Mouse (Mus musculus): ENCODE data around the gene Fis1. TPM values are rescaled to one million over a fixed set of nuclear protein-coding genes. Genes with fewer than 3 reads are reported as not detected.

Gene Fis1
- total RNA-seq (2021) = 100 to 1,000 TPM; 263 to 271 TPM

DNA sequence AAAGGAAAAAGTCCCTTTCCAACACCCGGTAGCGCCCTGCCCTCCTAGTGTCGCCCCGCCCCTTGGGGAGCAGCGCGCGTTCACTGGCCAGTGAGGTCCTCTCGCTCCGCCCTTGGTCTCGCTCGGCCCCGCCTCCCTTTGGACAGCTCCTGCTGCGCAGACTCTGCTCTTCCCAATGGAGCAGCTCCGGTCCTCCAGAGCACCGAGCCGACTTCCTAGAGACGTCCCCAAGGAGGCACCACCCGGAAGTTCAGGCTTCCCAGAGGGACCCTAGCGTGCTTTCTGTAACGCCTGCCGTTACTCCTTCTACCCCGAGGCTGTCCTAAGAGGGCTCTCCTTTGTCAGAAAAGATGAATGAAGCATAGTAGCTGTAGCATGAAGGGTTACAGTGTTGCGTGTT lies at the start of gene Fis1:
Gene Fis1 (plus strand): TSS at position 261 of the 400 bp plus-strand sequence.
- intact Hi-C loops (cut with DNase I) = loop anchor here (1.0 kb wide), 2 partner anchors 9 to 34 kb away; partner anchors contain the start of gene Plod3
- peak; percentile 92 to 98 for DNase-seq (ENCODE audit: low spot score in 2 of 2)

DNA sequence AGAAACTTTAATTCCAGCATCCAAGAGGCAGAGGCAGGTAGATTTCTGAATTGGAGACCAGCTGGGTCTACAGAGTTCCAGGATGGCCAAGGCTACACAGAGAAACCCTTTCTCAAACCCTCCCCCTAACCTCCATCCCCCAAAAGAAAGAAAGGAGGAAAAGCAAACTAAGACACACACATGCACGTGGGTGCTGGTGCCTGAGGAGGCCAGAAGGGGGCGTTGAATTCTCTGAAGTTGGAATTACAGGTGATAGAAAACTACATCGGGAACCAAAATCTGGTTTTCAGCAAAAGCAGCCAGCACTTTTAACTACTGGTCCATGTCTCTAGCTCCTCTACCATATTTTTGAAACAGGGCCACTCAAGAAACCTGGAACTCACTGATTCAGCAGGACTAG lies 48.5 kb upstream of the Fis1 start:
- intact Hi-C loops (cut with DNase I) = no loop called here
- no peak for DNase-seq (ENCODE audit: low spot score in 2 of 2)

DNA sequence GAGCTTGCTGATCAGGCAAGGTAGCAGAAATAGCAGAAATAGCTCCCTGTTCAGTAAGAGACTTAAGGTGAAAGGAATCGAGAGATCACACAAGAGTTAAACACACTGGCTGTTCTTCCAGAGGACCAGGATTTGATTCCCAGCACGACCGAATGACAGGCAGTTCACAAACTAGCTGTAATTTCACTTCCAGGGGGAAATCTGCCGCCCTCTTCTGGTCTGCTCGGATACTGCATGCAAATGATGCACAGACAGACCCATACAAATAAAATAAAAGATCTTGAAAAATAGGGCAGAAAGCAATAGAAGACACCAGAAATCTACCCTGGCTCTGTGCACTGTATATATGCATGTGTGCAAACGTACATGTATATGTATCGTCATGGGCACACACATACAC lies 47.4 kb upstream of the Fis1 start:
- intact Hi-C loops (cut with DNase I) = no loop called here
- no peak for DNase-seq (ENCODE audit: low spot score in 2 of 2)

DNA sequence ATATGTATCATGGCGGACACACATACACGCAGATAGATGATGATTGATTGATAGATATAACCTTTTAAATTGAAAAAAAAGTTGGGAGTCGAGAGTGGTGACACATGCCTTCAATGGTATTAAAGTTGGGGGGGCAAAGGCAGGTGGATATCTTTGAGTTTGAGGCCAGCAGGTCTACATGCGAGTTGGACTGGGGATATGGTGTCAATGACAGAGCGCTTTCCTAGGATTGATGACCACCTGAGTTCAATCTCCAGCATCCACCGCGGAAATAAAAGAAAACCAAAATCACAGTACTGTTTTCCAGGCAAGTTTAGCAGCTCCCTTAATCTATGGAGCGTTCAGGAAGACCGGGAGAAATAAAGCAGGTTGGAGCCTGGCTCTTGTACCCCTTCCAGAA lies 45.5 kb upstream of the Fis1 start:
- intact Hi-C loops (cut with DNase I) = no loop called here
- DNase-seq (ENCODE audit: low spot score in 2 of 2) = no peak

DNA sequence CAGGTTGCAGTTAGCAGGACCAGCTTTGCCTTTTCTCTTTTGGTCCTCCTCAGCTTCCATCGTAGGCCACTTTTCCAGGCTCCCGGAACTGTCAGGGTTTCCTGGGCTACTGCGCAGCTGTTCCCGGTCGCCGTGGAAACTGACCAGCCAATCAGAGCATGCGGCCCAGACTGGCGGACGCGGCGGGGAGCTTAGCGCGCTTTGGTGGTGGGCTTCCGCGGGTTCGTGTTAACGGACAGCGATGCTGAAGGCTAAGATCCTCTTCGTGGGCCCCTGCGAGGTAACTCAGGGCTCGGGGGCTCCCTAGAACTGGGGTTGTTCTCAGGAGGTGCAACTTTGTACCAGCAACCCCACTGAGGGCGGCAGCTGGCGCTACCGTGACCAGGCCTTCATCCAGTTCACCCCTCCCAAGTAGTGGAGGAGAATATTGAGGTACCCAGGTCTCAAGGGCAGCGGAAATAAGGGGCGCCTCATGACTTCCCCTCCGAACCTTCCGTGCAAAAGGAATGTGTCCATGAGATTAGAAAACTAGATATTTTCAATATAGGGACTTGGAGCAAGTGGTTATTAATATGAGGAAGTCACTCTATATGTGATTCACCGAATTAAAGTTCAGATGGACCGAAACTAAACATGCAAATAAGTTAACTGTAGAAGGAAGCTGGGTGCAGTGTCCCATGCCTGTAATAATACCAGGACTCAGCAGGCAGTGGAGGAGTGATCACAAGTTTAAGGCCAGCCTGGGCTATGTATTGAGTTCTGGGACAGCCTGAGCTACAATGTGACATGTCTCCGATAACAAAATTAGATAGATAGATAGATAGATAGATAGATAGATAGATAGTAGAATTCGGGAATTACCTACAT lies 44.9 kb upstream of the Fis1 start, which contains the start of gene Ift22:
Gene Ift22 (plus strand): TSS at position 160 of the 867 bp plus-strand sequence.
- DNase-seq (ENCODE audit: low spot score in 2 of 2) = peak; percentile 95 to 97
- intact Hi-C loops (cut with DNase I) = loop anchor here (1.0 kb wide), 1 partner anchor 9 kb away; no protein-coding TSS in a partner anchor

DNA sequence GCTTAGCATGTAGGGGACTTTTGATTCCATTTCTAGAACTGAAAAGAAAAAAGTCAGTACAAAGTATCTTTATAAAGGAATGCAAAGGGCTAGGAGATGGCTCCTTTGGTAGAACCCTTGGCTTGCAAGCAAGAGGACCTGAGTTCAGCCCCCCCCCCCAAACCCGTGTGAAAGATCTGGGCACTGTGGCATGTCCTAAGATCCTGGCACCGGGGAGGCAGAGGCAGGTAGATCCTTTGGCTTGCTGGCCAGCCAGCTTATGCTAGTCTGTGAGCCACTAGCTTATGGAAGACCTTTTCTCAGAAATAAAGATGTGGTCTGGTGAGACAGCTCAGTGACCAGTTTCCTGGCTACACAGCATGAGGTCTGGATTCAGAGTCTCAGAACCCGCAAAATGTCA lies 38.9 kb upstream of the Fis1 start:
- intact Hi-C loops (cut with DNase I) = no loop called here
- no peak for DNase-seq (ENCODE audit: low spot score in 2 of 2)

DNA sequence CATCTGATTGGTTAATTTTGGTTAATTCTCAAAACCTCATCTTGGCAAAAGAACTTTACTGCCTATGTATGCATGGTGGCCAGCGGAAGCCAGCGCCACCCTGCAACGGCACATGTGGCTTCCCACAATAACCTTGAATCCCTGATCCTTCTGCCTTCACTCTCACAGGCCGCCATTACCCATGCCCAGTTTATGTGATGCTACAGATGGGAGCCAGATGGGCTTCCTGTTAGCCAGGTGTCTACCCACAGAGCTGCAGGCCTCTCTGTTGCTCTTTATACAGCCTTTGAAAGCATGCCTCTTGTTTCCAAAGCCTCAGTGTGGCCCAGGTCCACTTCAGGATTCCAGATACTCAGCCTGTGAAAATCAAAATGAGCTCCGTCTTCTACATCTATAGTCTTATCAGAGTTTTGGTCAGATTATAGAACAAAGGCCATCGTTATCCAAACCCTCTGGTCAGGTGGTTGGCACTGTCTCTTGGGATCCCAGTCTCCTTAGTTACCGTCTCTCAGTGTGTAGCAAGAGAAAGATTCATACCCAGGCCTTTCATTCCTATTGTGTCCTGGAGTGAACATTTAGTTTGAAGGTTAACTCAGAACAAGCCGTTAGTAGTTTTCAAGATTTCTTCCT lies 35.3 kb upstream of the Fis1 start:
- DNase-seq (ENCODE audit: low spot score in 2 of 2) = no peak
- intact Hi-C loops (cut with DNase I) = loop anchor here (1.0 to 2.0 kb wide), 2 partner anchors 9 to 45 kb away; partner anchors contain the start of gene Ift22

DNA sequence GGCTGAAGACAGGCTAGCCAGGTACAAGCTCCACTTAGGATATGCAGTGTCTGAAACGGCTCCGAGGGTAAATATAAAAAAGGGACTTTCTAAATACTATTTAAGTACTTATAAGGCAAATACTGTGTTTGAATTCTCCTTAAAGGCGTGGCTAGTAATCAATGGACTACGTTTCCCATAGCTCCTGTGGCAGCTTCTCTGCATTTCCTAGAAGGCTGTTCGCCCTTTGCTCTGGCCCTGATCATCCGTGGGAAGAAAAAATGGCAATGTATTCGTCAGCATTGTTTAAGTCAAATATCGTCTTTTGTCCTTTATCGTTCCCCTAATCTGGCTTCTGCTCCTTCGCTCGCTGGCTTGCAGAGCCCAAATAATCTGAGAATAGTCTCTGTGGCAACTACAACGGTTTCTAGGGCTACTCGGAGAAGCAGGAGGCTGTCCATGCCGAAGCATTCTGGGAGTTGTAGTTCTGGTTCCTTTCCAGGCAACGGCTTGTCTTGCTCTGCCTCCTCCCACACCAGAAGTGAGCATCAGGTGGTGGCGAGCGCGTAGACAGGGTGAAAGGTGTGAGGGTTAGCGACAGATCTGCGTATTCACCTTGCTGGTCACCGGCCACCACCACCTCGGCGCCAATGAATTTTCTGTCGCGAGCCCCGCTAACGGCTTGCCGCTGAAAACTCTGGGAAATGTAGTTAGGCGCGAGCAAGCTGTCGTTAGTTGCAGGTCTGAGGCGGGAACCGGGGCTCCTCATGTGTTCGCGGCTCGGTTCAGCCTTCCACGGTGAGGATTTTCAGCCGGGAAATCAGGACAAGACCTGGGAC lies 34.2 kb upstream of the Fis1 start:
- peak; percentile 88 to 92 for DNase-seq (ENCODE audit: low spot score in 2 of 2)
- intact Hi-C loops (cut with DNase I) = loop anchor here (2.0 kb wide), 1 partner anchor 44 kb away; no protein-coding TSS in a partner anchor

DNA sequence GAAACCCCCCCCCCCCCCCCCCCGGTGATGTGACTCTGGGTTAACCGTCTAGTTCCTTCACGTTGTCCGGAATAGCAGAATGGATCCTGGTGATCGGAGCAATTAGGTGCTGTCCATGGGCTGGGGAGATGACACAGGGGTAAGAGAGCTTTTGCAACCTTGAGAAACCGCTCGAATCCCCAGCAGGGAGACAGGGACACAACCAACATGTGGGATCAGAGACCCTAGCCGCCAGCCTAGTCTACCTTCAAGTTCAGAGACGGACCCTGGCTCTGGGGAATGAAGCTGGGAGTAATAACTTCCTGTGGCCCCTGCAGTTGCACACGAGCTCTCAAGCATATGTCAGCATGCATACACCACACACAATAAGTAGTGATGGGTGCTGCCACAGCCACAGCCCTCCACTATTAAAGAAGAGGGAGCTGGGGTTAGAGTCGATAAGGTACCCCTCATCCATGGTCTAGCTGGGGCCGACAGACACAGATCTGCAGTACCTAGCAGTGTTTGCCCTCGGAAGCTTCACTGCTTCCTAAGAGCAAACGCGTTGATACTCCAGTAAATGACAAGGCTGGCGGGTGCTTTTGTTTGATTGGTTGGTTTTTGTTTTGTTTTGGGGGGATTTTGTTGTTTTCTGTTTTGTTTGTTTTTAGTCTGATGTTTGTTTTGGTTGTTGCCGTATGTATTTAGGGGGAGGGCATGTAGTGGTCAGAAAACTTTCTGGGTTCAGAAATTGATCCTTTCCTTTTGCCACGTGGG lies 33.4 kb upstream of the Fis1 start:
- intact Hi-C loops (cut with DNase I) = loop anchor here (2.0 kb wide), 1 partner anchor 43 kb away; no protein-coding TSS in a partner anchor
- DNase-seq (ENCODE audit: low spot score in 2 of 2) = no peak

DNA sequence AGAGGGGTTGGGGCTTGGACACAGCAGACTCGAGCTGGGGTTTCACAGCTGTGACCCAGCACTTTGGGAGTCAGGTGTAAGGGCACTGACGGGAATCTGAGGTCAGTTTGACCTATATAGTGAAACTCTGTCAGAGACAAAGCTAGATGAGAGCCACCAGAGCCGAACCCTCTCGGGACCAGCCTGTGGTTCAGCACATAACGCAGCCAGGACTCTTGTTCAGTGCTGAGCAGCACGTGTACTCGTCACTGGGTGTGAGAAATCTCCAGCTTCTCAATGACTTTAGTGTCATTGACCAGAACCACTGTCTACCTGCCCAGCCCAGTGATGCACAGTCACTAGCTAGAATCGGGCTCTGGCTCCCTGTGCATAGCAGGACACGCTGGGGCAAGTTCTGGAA lies 30.2 kb upstream of the Fis1 start:
- no peak for DNase-seq (ENCODE audit: low spot score in 2 of 2)
- intact Hi-C loops (cut with DNase I) = no loop called here

DNA sequence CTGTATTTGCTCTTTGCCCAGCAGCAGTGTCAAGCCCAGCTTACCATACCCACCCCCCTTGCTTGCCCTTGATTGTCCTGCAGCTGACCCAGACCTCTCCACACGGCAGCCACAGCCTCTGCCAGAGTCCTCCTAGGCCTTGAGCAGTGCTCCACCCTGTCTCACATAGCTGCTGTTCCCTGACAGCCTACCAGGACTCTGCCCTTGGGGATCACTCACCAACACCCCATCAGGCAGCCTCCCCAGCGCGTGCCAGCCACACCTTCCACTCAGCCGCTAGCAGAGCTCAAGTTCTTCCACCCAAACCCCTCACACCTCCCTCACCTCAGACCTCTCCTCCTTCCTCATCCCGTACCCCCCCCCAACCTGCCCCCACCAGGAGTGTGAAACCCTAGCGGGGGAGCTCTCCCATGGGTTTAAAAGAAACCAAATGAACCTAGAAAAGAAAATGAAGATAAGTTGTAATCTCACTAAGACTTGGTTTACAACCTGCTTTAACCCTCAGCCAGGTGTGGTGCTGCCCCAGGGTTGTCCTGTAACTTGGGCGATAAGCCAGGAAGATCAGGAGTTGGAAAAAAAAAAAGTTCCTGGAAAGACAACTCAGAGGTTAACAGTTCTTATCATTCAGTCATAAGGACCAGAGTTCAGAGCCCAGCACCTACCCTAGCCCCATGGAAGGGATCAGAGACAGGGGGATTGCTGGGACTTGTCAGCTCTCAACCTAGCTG lies 29.2 kb upstream of the Fis1 start:
- no peak for DNase-seq (ENCODE audit: low spot score in 2 of 2)
- intact Hi-C loops (cut with DNase I) = no loop called here

DNA sequence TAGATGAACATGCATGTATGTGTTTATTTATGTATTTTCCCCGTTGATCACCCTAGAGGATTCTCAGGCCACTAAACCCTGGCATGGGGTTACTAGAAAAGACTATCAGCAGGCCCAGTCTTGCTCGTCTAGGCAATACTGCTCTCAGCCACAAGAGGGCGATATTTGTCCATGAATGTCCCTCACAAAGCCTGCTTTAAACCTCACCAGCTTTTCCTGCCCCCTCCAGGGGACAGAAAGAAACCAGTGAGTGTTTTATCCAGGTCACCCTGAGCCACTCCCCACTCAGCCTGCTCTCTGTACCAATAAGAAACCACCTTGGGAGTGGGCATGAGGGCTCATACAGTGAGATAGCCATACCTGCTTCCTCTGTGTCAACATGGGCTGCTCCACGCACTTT lies 24.0 kb upstream of the Fis1 start:
- DNase-seq (ENCODE audit: low spot score in 2 of 2) = peak; percentile 87 to 88
- intact Hi-C loops (cut with DNase I) = loop anchor here (1.0 kb wide), 1 partner anchor 42 kb away; no protein-coding TSS in a partner anchor

DNA sequence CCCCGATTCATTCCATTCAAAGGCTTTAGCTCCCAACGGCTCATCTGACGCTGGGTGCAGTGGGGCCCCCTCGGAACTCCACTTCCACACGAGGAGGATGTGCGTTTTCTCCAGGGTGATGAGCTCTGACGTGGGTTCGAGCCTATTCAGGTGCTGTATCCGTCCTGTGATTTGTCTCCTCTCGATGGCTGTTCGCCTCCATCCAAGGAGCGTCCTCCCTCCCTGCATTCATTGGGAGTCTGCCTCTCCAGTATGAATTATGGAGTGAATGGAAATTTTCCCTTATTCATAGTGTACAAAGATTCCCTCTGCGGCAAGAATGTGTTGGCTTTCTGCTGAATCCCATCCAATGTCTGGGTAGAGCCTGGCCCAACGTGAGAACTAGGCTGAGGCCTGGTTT lies 21.2 kb upstream of the Fis1 start:
- intact Hi-C loops (cut with DNase I) = loop anchor here (5.0 kb wide), 1 partner anchor 175 kb away; no protein-coding TSS in a partner anchor
- DNase-seq (ENCODE audit: low spot score in 2 of 2) = peak in 1 of 2 experiments; percentile 53

DNA sequence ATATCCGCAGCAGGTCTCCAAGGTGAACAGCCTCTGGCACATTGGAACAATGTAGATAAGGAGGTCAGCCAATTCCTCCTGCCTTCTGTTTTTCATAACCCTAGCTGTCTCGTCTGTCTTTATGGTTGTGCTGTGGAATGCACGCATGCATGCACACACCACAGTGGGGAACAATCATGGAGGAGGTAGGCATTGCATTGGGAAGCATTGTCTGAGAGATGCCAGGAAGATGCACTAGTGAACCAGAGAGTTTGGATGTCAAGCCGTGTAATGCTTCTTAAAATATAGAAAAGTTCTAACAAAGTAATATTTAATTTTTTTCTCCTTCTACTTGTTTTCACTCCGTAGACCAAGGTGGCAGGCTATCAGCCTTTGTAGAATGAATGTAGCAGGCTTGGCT lies 20.1 kb upstream of the Fis1 start:
- DNase-seq (ENCODE audit: low spot score in 2 of 2) = no peak
- intact Hi-C loops (cut with DNase I) = loop anchor here (5.0 kb wide), 1 partner anchor 174 kb away; no protein-coding TSS in a partner anchor

DNA sequence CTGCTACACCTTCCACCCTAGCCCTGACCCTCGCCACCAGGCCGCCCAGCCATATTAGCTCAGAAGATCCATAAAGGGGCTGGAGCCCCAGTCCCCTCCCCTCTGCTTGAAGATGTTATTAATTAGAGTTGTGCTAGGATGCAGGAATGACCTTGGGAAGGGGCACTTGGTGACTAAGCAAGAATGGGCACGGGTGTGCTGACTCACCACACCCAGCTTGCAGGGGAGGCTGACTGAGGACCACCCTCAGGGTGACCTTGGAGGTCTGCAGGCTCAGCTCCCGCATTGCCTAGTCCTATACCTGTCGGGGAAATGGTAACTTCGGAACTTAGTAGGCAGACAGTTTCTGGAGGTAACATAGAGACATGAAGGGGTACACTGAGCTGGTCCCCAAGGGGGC lies 19.1 kb upstream of the Fis1 start:
- intact Hi-C loops (cut with DNase I) = loop anchor here (5.0 kb wide), 1 partner anchor 173 kb away; no protein-coding TSS in a partner anchor
- DNase-seq (ENCODE audit: low spot score in 2 of 2) = no peak

DNA sequence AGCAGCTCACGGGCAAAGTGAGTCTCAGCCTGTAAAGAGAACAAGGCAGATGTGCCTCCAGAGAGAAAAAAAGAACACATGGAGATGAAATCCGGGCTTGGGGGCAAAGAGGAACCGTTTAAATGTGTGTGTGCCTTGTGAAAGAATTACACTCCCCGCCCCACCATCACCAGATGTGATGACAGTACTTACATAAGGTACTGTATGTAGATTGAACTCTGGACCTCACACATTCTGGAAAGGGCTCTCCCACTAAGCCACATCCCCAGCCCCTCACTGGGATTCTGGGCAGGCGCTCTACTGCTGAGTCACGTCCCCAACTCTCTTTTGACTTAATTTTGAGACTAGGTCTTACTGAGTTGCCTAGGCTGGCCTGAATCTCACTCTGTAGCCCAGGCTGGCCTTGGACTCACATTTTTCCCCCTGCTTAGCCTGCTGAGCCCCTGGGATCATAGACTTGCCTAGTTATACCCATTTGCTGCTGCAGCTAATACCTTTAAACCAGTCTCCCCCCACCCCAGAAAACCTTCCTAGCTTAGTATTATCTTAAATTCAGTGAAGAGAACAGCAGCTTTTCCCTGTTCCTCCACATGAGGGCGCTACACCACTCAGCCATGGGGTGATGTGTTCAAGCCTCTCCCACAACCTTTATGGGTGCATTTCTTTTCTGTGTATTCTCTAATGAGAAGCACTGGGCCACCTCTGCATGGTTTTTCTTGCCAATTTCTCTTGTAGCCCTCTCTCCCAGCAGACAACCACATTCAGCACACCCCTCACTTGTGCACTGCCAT lies 17.0 kb upstream of the Fis1 start:
- intact Hi-C loops (cut with DNase I) = no loop called here
- DNase-seq (ENCODE audit: low spot score in 2 of 2) = no peak

DNA sequence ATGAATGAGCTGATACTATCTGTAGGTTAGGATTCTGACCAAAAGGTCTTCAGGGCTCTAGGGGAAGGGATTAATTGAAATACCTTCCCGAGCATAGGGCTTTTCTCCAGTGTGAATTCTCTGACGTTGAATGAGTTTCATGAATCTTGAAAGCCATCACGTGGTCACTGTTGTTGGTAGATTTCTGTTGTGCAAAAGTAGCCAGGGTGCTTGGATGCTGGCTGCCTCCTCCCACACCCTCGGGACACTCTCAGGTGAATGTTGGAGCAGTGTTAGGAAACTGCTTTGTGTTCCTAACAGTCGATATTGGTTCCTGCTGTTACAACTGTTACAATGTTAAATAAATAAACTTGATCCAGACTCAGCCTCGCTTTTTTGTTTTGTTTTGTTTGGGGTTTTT lies 16.3 kb upstream of the Fis1 start:
- intact Hi-C loops (cut with DNase I) = no loop called here
- no peak for DNase-seq (ENCODE audit: low spot score in 2 of 2)

DNA sequence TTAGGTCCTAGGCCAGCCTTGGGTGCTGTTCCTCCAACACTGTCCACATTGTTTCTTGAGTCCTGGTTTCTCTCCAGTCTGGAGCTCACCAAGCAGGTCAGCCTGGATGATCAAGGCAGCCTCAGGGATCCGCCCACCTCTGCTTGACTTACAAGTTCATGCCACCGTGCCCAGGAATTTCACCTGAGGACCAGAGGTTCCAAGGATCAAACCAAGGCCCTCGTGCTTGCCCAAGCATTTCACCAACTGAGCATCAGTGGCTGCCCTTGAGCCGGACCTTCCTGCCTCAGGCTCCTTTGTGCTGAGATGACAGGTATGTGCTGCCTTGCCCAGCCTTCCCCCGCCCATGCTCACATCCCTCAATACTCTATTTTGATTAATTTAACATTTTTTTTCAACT lies 15.5 kb upstream of the Fis1 start:
- DNase-seq (ENCODE audit: low spot score in 2 of 2) = no peak
- intact Hi-C loops (cut with DNase I) = no loop called here
